Mouse (Mus musculus): ENCODE data around the gene Gng2. TPM values are rescaled to one million over a fixed set of nuclear protein-coding genes. Genes with fewer than 3 reads are reported as not detected.

The Gng2 gene
- polyA plus RNA-seq, 1 experiment from 2014 or later: 423 TPM

DNA sequence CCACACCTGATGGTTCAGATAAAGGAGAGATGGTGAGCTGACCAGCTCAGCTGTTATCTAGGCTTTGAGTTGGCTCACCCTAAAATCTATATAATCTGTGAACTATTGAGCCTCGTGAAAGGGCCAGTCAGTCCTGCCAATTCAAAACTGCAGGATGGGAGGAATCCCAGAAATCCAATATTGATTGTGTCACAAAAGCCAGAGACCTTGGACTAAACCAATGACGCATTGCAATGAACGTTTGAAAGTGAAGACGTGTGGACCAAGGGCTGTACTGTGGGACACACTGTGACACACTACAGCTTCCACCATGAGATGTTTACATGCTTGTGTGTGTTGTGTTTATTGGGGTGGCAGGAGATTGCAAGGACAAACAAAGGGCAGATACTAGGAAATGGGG, 18.5 kb upstream of the Gng2 start:
- Histone ChIP-seq H3K4me1 (ENCODE audit: control insufficient read depth, insufficient read depth, low read length) (no peaks in the 10 kb centered on the region), H3K4me2 (ENCODE audit: low read length) (no peak overlapping the region), H3K36me3 (ENCODE audit: control insufficient read depth, insufficient read depth, low read length) (no peaks in the 10 kb centered on the region), H3K9ac (replicated peaks; ENCODE audit: low read length) (no peak overlapping the region), H3K27ac (replicated peaks; ENCODE audit: low read depth, low read length) (no peak overlapping the region), H3K9me3 (ENCODE audit: control insufficient read depth, low read length) (no peaks in the 10 kb centered on the region), H3K4me3 (replicated peaks; ENCODE audit: low read depth, low read length) (no peak overlapping the region), H3K27me3 (ENCODE audit: control insufficient read depth, insufficient read depth, low read length) (no peaks in the 10 kb centered on the region)
- DNase-seq (no peak), ATAC-seq (ENCODE audit: low FRiP score, low TSS enrichment) (no peak)
- WGBS: 88% methylated on average over 4 of the region's 4 CpGs

DNA sequence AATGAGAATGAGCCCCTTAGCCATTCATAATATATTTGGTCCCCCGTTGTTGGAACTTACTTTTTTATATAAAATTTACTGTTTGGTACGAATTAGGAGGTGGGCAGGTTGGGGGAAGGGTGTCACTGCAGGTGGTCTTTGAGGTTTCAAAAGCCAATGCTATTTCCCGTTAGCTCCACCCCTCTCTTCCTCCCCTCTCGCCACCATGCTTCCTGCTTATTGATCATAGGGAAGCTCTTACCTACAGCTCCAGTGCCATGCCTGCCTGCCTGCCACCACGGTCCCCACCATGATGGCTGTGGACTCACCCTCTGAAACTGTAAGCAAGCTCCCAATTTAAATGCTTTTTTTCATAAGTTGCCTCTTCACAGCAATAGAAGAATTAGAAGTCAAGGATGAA, 16.6 kb upstream of the Gng2 start:
- H3K4me2 ChIP-seq (ENCODE audit: low read length): no peak overlapping the region
- no peaks in the 10 kb centered on the region for H3K9me3 ChIP-seq (ENCODE audit: control insufficient read depth, low read length)
- no peak overlapping the region for H3K4me3 ChIP-seq (replicated peaks; ENCODE audit: low read depth, low read length)
- ATAC-seq (ENCODE audit: low FRiP score, low TSS enrichment) (no peak), DNase-seq (no peak)
- no peak overlapping the region for H3K9ac ChIP-seq (replicated peaks; ENCODE audit: low read length)
- H3K27ac ChIP-seq (replicated peaks; ENCODE audit: low read depth, low read length): no peak overlapping the region
- H3K4me1 ChIP-seq (ENCODE audit: control insufficient read depth, insufficient read depth, low read length): no peaks in the 10 kb centered on the region
- 78% methylated on average over 5 of the region's 5 CpGs for WGBS
- H3K27me3 ChIP-seq (ENCODE audit: control insufficient read depth, insufficient read depth, low read length): no peaks in the 10 kb centered on the region
- no peaks in the 10 kb centered on the region for H3K36me3 ChIP-seq (ENCODE audit: control insufficient read depth, insufficient read depth, low read length)

DNA sequence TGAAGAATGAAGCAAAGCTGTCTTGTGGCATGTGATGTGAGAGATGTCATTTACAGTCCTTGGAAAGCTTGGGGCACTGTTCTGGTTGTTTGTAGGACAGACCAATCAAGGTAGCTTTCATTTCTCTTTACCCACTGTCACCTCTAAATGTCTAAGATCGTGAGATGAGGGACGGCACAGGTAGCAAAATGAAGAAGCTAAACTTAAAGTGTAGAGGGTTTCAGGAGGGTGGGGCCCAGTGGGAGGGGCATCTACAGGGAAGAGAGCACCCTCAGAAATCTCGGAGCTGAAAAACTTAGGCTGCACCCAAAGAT, 16.1 kb upstream of the Gng2 start:
- ATAC-seq (ENCODE audit: low FRiP score, low TSS enrichment) (no peak), DNase-seq (no peak)
- no peaks in the 10 kb centered on the region for H3K27me3 ChIP-seq (ENCODE audit: control insufficient read depth, insufficient read depth, low read length)
- 90% methylated on average over 3 of the region's 3 CpGs for WGBS
- no peak overlapping the region for H3K4me2 ChIP-seq (ENCODE audit: low read length)
- H3K36me3 ChIP-seq (ENCODE audit: control insufficient read depth, insufficient read depth, low read length): no peaks in the 10 kb centered on the region
- no peaks in the 10 kb centered on the region for H3K4me1 ChIP-seq (ENCODE audit: control insufficient read depth, insufficient read depth, low read length)
- H3K27ac ChIP-seq (replicated peaks; ENCODE audit: low read depth, low read length): no peak overlapping the region
- no peak overlapping the region for H3K9ac ChIP-seq (replicated peaks; ENCODE audit: low read length)
- no peaks in the 10 kb centered on the region for H3K9me3 ChIP-seq (ENCODE audit: control insufficient read depth, low read length)
- no peak overlapping the region for H3K4me3 ChIP-seq (replicated peaks; ENCODE audit: low read depth, low read length)

DNA sequence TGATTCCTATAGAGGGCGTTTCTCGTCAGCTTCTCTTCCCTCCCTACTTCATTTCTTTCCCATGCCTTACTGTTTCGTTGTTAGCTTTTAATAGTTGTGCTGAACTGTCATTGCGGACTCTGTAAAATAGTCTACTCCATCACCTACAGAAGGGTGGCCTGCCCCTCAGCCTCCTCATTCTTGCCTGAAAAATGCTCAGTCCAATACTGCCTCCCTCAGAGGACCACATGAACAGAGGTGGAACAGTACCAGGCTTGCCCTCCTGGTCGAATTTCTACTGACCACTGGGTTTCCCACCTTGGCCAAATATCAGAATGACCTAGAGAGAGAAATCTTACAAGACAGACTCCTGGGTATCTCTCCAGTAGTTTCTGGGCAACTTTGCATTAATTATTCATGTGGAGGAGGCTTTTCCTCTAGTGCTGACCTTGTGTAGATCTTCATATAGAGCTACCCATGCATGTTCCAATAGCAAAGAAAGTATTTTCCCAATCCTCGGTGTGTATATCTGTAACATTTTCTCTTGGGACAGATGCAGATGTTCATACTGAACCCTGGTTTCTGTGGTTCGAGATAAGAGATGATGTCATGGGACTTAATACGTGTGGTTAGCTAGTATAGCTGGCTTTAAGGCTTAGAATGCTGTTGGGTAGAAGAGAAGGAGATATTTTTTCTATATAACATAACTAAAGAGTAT, 15.6 kb upstream of the Gng2 start:
- no peak overlapping the region for H3K27ac ChIP-seq (replicated peaks; ENCODE audit: low read depth, low read length)
- no peak overlapping the region for H3K4me2 ChIP-seq (ENCODE audit: low read length)
- DNase-seq (no peak), ATAC-seq (ENCODE audit: low FRiP score, low TSS enrichment) (no peak)
- no peaks in the 10 kb centered on the region for H3K9me3 ChIP-seq (ENCODE audit: control insufficient read depth, low read length)
- H3K36me3 ChIP-seq (ENCODE audit: control insufficient read depth, insufficient read depth, low read length): no peaks in the 10 kb centered on the region
- WGBS: 87% methylated on average over 8 of the region's 8 CpGs
- H3K4me1 ChIP-seq (ENCODE audit: control insufficient read depth, insufficient read depth, low read length): 0 out of 2 replicates have a peak, but pooled peaks cover 2% of the 10 kb centered on the region
- H3K9ac ChIP-seq (replicated peaks; ENCODE audit: low read length): no peak overlapping the region
- no peak overlapping the region for H3K4me3 ChIP-seq (replicated peaks; ENCODE audit: low read depth, low read length)
- no peaks in the 10 kb centered on the region for H3K27me3 ChIP-seq (ENCODE audit: control insufficient read depth, insufficient read depth, low read length)

DNA sequence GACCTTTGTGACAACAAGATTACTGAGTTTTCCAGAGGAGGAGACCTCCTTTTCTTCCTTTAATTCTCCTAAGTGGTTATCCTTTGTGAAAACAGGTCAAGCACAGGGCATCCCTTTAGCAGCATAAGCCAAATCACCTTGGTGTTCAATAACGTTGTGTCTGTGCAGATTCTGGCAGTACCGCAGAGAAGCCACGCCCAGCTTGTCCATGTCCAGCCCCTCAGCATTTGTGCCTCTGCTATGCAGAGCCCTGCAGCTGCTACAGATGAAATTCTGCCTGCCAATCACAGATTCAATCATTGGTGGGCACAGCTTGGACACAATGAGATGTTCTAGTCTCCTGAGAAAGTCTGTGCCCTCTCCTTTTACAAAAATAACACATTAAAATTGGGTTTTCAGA, 14.4 kb upstream of the Gng2 start:
- no peak for ATAC-seq (ENCODE audit: low FRiP score, low TSS enrichment)
- Histone ChIP-seq H3K36me3 (ENCODE audit: control insufficient read depth, insufficient read depth, low read length) (no peaks in the 10 kb centered on the region), H3K27me3 (ENCODE audit: control insufficient read depth, insufficient read depth, low read length) (no peaks in the 10 kb centered on the region), H3K9ac (replicated peaks; ENCODE audit: low read length) (no peak overlapping the region), H3K4me2 (ENCODE audit: low read length) (no peak overlapping the region), H3K9me3 (ENCODE audit: control insufficient read depth, low read length) (no peaks in the 10 kb centered on the region), H3K27ac (replicated peaks; ENCODE audit: low read depth, low read length) (no peak overlapping the region; the same call in 1 of the 2 replicates), H3K4me1 (ENCODE audit: control insufficient read depth, insufficient read depth, low read length) (peaks cover 5% of the 10 kb centered on the region; the same call in 1 of the 2 replicates), H3K4me3 (replicated peaks; ENCODE audit: low read depth, low read length) (no peak overlapping the region)
- WGBS: 17% methylated on average over 3 of the region's 3 CpGs
- DNase-seq: peak; percentile 48

DNA sequence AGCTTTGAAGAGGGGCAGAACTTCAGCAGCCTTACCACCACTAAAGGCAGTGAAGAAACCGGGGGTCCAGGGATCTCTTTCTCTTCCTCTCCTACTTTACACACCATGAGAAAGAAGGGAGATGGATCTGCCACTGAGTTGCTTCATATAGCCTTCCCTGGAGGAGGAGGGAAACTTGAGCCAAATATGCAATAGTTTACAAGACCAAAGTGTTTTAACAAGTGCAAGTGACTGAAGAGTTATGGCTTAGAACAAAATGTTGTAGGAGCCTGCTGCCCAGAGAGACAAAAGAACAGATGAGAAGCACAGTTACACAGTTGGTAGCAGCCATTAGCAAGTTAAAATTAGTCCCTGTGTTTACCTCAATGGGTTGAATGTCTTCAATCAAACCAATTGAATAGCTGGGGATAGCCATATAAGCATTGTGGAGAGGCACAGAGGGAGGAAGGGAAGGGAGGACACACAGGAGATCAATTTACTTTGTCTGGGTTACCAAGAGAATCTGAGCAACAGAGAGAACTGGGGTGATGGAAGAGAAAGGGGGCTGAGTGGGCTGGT, 13.1 kb upstream of the Gng2 start:
- Histone ChIP-seq H3K27ac (replicated peaks; ENCODE audit: low read depth, low read length) (no peak overlapping the region), H3K9me3 (ENCODE audit: control insufficient read depth, low read length) (no peaks in the 10 kb centered on the region), H3K27me3 (ENCODE audit: control insufficient read depth, insufficient read depth, low read length) (no peaks in the 10 kb centered on the region), H3K36me3 (ENCODE audit: control insufficient read depth, insufficient read depth, low read length) (no peaks in the 10 kb centered on the region), H3K4me1 (ENCODE audit: control insufficient read depth, insufficient read depth, low read length) (peaks cover 18% of the 10 kb centered on the region), H3K4me2 (ENCODE audit: low read length) (no peak overlapping the region), H3K4me3 (replicated peaks; ENCODE audit: low read depth, low read length) (no peak overlapping the region), H3K9ac (replicated peaks; ENCODE audit: low read length) (no peak overlapping the region)
- DNase-seq: no peak
- 82% methylated on average over 1 of the region's 1 CpGs for WGBS
- ATAC-seq (ENCODE audit: low FRiP score, low TSS enrichment): no peak

DNA sequence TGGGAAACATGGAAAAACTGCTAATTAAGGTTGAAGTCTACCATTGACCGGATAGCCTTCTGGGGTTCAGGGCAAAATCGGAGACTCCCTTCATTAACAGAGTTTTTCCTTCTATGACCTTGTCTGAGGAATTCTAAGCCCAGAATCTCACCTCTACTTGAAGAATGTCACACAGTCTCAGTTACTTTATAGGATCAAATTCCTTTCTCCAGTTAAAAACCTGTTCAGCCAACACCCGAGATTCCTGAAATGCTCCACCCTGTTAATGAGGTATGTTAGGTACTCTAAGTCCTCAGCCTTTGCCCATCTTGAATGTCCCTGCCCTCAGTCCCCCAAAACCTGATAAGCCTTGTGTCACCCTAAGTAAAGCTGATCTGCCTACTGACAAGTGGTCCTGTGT, 11.0 kb upstream of the Gng2 start:
- H3K27ac ChIP-seq (replicated peaks; ENCODE audit: low read depth, low read length): peak overlapping the region; percentile 55
- H3K9me3 ChIP-seq (ENCODE audit: control insufficient read depth, low read length): no peaks in the 10 kb centered on the region
- peaks cover 37% of the 10 kb centered on the region for H3K4me1 ChIP-seq (ENCODE audit: control insufficient read depth, insufficient read depth, low read length)
- no peak overlapping the region for H3K4me3 ChIP-seq (replicated peaks; ENCODE audit: low read depth, low read length)
- no peaks in the 10 kb centered on the region for H3K27me3 ChIP-seq (ENCODE audit: control insufficient read depth, insufficient read depth, low read length)
- no peak for ATAC-seq (ENCODE audit: low FRiP score, low TSS enrichment)
- H3K36me3 ChIP-seq (ENCODE audit: control insufficient read depth, insufficient read depth, low read length): no peaks in the 10 kb centered on the region
- H3K9ac ChIP-seq (replicated peaks; ENCODE audit: low read length): no peak overlapping the region
- DNase-seq: no peak
- WGBS: 95% methylated on average over 3 of the region's 3 CpGs
- no peak overlapping the region for H3K4me2 ChIP-seq (ENCODE audit: low read length)

DNA sequence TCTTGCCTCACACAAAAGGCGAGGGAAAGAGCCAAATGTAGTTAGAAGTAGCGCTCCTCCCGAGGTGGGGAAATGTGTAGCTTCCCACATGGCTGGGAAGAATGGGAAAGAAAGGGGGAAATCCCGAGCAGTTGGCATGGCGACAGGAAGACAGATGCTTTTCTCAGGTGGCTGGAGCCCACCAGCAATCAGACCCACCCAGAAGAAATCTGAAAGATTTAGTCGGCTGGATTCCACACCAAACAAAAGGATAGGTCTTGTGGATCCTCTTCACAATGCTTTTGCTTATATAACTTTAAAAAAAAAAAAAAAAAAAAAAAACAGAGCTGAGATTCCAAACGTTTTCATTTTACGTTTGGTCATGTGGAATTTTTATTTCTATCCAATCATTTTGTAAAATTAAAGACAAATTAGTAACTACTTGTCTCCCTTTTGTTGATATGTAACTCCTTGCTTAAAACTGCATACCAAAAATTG, 10.0 kb upstream of the Gng2 start:
- peak overlapping the region; percentile 25 for H3K4me3 ChIP-seq (replicated peaks; ENCODE audit: low read depth, low read length)
- WGBS: 1% methylated on average over 8 of the region's 8 CpGs
- peak overlapping the region; percentile 57 for H3K9ac ChIP-seq (replicated peaks; ENCODE audit: low read length)
- no peaks in the 10 kb centered on the region for H3K9me3 ChIP-seq (ENCODE audit: control insufficient read depth, low read length)
- peak overlapping the region; percentile 61 for H3K4me2 ChIP-seq (ENCODE audit: low read length)
- peak; percentile 77 for ATAC-seq (ENCODE audit: low FRiP score, low TSS enrichment)
- H3K4me1 ChIP-seq (ENCODE audit: control insufficient read depth, insufficient read depth, low read length): peaks cover 37% of the 10 kb centered on the region
- no peak for DNase-seq
- H3K27me3 ChIP-seq (ENCODE audit: control insufficient read depth, insufficient read depth, low read length): no peaks in the 10 kb centered on the region
- H3K27ac ChIP-seq (replicated peaks; ENCODE audit: low read depth, low read length): peak overlapping the region; percentile 99
- no peaks in the 10 kb centered on the region for H3K36me3 ChIP-seq (ENCODE audit: control insufficient read depth, insufficient read depth, low read length)

Measured in midbrain, embryonic 14.5 days (tissue).